Mouse (Mus musculus) cerebellum, adult (tissue): ENCODE measurements at regions not wholly inside any gene's neighbourhood (a gene's known extent, or its start where the extent isn't known, plus 50 kb on each side); places are given as distances from the start of the nearest gene placed in this dataset.

ENCODE experiments used
- ATAC-seq: cut with Nextera tagmentation; 2 replicates; pipeline ENCODE4 v1.9.2; 2017; ENCODE audit warnings: mild to moderate bottlenecking, moderate library complexity, mixed read lengths; ENCODE audit not compliant: insufficient number of reproducible peaks, low FRiP score, low TSS enrichment

DNA sequence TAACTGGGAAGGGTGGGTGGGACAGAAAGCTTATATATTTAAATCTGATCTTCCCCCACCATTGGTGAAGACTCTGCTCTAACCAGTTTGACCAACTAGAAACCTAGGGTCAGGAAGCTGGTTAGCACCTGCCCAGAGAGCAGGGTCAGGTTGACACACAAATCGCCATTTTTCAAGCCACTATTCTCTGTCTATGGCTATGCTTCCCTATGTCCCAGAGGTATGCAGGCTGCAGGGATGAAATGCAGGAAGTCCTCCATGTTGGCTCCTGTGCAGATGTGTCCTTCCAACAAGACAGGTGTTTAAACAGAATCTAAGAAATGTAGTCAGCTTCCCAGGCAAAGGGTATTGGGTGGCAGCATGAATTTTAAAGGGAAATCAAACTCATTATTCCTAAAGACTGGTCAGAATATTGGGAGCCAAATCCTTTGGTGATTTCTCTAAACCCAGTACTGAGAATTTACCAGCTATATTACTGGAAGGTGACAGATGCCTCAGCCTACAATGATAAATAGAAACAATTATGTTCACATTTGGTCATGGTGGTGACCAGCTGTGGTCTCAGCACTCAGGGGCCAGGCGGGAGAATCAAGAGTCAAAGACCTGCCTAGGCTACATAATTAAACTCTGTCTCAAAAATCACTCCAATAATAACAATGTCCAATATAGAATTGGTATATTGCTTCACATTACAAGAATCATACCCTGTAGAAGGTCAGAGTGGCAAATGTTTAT is 55.6 kb upstream of the Dapk1 start:
- ATAC-seq = no peak
